Mouse (Mus musculus): ENCODE measurements around the gene Capn2.

Gene Capn2

DNA sequence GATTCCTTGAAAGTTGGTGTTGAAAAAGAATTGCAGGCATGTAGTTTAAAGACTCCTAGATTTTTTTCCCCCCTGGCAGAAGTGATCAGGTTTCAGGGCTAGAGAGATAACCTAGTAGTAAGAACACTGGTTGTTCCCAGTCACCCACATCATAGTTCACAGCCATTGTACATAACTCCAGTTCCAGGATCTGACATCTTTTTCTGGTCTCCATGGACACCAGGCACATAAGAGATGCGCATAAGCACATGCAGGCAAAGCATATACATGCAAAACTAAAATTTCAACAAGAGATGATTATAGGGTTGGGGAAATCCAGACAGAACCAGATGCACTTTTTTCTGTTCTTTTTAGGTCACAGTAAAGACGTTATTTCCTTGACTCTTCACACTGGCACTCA lies 62.3 kb downstream of the Capn2 start:
- no peaks in the 10 kb centered on the region for H3K27me3 ChIP-seq (ENCODE audit: insufficient read depth, low read length)
- H3K9me3 ChIP-seq (ENCODE audit: low read length), result no peaks in the 10 kb centered on the region
- no peaks in the 10 kb centered on the region for H3K4me1 ChIP-seq (replicated peaks; ENCODE audit: low read depth, low read length)
- no peak overlapping the region for H3K4me3 ChIP-seq (replicated peaks; ENCODE audit: low read length)
- peaks cover 67% of the 10 kb centered on the region for H3K36me3 ChIP-seq (ENCODE audit: insufficient read depth, low read length)
- TF ChIP-seq POU5F1 (IDR thresholded peaks at IDR 0.05; ENCODE audit: borderline replicate concordance, low read length) (no peak), CTCF (conservative IDR thresholded peaks at IDR 0.05; ENCODE audit: low read length) (no peak), NANOG (IDR thresholded peaks at IDR 0.05; ENCODE audit: borderline replicate concordance, low read length) (no peak)

DNA sequence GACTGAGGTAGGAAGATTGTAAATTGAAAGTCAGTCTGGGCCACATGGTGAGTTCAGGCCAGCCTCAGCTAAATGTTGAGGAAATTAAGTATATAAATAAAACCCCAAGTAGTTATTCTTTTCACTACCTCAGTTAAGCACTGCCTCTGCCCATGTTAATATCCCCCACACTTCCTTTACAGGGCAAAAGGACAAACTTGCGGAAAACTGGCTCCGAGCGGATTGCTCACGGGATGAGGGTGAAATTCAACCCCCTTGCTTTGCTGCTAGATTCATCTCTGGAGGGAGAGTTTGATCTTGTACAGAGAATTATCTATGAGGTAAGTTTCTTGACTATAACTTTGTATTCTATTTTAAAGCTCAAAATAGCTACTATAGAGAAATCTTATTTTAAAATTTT lies 64.9 kb downstream of the Capn2 start:
- Histone ChIP-seq H3K4me3 (replicated peaks; ENCODE audit: low read length) (no peak overlapping the region), H3K27me3 (ENCODE audit: insufficient read depth, low read length) (no peaks in the 10 kb centered on the region), H3K9me3 (ENCODE audit: low read length) (no peaks in the 10 kb centered on the region), H3K36me3 (ENCODE audit: insufficient read depth, low read length) (peaks cover 71% of the 10 kb centered on the region), H3K4me1 (replicated peaks; ENCODE audit: low read depth, low read length) (no peaks in the 10 kb centered on the region)
- TF ChIP-seq NANOG (IDR thresholded peaks at IDR 0.05; ENCODE audit: borderline replicate concordance, low read length) (no peak), POU5F1 (IDR thresholded peaks at IDR 0.05; ENCODE audit: borderline replicate concordance, low read length) (no peak), CTCF (conservative IDR thresholded peaks at IDR 0.05; ENCODE audit: low read length) (no peak)

DNA sequence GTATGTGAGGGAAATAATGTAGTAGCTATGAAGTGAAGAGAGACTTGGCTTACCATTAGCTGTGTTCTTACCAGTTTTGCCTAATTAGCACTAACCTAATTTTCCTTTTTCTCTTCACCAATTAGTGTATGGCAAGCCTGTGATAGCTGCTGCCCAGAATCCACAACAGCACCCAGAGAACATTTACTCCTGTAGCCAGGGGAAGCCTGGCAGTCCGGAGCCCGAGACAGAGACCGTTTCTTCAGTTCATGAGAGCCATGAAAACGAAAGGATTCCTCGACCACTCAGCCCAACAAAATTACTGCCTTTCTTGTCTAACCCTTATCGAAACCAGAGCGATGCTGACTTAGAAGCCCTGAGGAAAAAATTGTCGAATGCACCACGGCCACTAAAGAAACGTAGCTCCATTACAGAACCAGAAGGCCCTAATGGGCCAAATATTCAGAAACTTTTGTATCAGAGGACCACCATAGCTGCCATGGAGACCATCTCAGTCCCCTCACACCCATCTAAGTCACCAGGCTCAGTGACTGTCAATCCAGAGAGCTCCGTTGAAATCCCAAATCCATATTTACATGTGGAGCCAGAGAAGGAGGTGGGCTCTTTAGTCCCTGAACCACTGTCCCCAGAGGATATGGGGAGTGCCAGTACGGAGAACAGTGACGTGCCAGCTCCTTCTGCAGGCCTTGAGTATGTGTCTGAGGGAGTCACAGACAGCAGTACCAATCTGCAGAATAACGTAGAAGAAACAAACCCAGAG lies 69.0 kb downstream of the Capn2 start:
- Histone ChIP-seq H3K27me3 (ENCODE audit: insufficient read depth, low read length) (no peaks in the 10 kb centered on the region), H3K9me3 (ENCODE audit: low read length) (no peaks in the 10 kb centered on the region), H3K4me3 (replicated peaks; ENCODE audit: low read length) (no peak overlapping the region), H3K36me3 (ENCODE audit: insufficient read depth, low read length) (peaks cover 78% of the 10 kb centered on the region), H3K4me1 (replicated peaks; ENCODE audit: low read depth, low read length) (no peaks in the 10 kb centered on the region)
- no peak for TF ChIP-seq POU5F1 (IDR thresholded peaks at IDR 0.05; ENCODE audit: borderline replicate concordance, low read length)
- TF ChIP-seq NANOG (IDR thresholded peaks at IDR 0.05; ENCODE audit: borderline replicate concordance, low read length), result no peak
- TF ChIP-seq CTCF (conservative IDR thresholded peaks at IDR 0.05; ENCODE audit: low read length), result no peak

DNA sequence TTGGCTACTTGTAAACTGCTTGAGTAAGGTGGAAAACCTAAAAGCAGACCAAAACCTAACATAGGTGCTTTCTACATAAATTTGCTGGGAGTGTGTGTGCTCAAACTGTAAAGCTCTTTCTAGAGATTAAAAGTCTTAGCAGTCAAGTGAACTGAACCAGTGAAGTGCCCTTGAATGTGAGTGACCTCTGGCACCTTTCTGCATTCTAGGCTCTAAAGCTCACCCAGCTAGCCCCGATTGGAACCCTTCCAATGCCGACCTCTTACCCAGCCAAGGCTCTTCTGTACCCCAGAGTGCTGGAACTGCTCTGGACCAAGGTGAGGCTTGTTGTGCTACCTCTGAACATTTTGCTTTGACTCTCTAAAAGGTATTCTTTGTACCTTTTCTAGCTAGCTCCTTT lies 73.3 kb downstream of the Capn2 start:
- Histone ChIP-seq H3K4me3 (replicated peaks; ENCODE audit: low read length) (no peak overlapping the region), H3K9me3 (ENCODE audit: low read length) (no peaks in the 10 kb centered on the region), H3K36me3 (ENCODE audit: insufficient read depth, low read length) (peaks cover 86% of the 10 kb centered on the region), H3K4me1 (replicated peaks; ENCODE audit: low read depth, low read length) (no peaks in the 10 kb centered on the region), H3K27me3 (ENCODE audit: insufficient read depth, low read length) (no peaks in the 10 kb centered on the region)
- TF ChIP-seq NANOG (IDR thresholded peaks at IDR 0.05; ENCODE audit: borderline replicate concordance, low read length), result no peak
- no peak for TF ChIP-seq CTCF (conservative IDR thresholded peaks at IDR 0.05; ENCODE audit: low read length)
- no peak for TF ChIP-seq POU5F1 (IDR thresholded peaks at IDR 0.05; ENCODE audit: borderline replicate concordance, low read length)

DNA sequence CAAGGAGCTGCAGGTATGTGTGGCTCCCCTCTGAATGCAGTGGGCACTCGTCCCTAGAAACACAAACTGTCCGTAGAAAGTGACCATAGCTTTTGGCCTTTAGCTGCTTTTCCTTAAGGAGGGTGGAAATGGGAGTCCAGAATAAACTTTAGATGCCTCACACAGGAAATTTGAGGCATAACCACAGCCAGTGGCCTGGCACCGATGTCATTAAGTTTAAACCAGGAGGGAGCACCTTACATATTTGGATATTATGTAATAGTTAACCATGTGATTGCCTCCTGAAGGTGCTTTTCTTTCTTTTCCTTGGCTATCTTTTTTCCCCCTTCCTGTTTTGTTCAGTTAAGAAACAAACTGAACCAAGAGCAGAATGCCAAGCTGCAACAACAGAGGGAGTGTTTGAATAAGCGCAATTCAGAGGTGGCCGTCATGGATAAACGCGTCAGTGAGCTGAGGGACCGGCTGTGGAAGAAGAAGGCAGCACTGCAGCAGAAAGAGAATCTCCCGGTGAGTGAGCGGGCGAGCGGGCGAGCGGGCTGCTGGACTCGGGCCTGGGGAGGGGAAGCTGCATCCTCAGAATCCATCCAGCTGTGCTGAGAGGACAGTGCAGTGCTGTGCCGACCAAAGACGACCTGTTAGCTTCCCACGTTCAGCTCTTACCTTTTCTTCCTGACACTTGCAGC lies 75.5 kb downstream of the Capn2 start:
- no peak overlapping the region for H3K4me3 ChIP-seq (replicated peaks; ENCODE audit: low read length)
- peaks cover 82% of the 10 kb centered on the region for H3K36me3 ChIP-seq (ENCODE audit: insufficient read depth, low read length)
- TF ChIP-seq POU5F1 (IDR thresholded peaks at IDR 0.05; ENCODE audit: borderline replicate concordance, low read length) (no peak), CTCF (conservative IDR thresholded peaks at IDR 0.05; ENCODE audit: low read length) (no peak), NANOG (IDR thresholded peaks at IDR 0.05; ENCODE audit: borderline replicate concordance, low read length) (no peak)
- H3K4me1 ChIP-seq (replicated peaks; ENCODE audit: low read depth, low read length), result no peaks in the 10 kb centered on the region
- no peaks in the 10 kb centered on the region for H3K27me3 ChIP-seq (ENCODE audit: insufficient read depth, low read length)
- H3K9me3 ChIP-seq (ENCODE audit: low read length), result no peaks in the 10 kb centered on the region

DNA sequence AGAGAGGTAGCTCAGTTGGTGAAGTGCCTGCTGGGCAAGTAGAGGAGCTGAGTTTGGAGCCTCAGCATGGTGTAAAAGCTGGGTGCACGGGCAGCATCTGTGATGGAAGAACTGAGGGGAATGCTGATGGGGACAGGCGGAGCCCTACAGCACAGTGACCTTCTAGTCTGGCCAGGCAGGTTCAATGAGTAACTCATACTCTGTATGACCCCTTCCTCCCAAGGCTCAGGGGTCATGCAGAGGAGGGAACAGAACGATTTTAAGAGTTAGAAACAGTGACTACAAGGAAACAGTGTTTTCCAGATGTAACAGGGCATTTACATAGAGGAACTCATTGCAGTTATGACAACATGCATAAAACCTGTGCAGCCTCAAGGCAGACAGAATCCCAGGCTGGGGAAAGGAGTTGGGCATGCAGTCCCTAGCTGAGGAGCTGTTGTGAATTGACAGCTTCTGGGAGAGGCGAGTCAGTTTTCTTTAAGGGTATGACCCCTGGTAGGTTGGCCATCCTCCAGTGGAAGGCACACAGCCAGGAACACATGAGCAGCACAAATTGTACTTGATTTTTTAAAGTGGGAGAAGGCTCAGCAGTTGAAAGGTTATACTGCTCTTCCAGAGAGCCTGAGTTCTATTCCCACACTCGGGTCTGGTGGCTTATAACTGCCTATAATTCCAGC lies 77.7 kb downstream of the Capn2 start:
- TF ChIP-seq CTCF (conservative IDR thresholded peaks at IDR 0.05; ENCODE audit: low read length) (no peak), POU5F1 (IDR thresholded peaks at IDR 0.05; ENCODE audit: borderline replicate concordance, low read length) (no peak), NANOG (IDR thresholded peaks at IDR 0.05; ENCODE audit: borderline replicate concordance, low read length) (no peak)
- no peaks in the 10 kb centered on the region for H3K27me3 ChIP-seq (ENCODE audit: insufficient read depth, low read length)
- H3K4me3 ChIP-seq (replicated peaks; ENCODE audit: low read length), result no peak overlapping the region
- H3K4me1 ChIP-seq (replicated peaks; ENCODE audit: low read depth, low read length), result no peaks in the 10 kb centered on the region
- H3K9me3 ChIP-seq (ENCODE audit: low read length), result no peaks in the 10 kb centered on the region
- H3K36me3 ChIP-seq (ENCODE audit: insufficient read depth, low read length), result peaks cover 68% of the 10 kb centered on the region

DNA sequence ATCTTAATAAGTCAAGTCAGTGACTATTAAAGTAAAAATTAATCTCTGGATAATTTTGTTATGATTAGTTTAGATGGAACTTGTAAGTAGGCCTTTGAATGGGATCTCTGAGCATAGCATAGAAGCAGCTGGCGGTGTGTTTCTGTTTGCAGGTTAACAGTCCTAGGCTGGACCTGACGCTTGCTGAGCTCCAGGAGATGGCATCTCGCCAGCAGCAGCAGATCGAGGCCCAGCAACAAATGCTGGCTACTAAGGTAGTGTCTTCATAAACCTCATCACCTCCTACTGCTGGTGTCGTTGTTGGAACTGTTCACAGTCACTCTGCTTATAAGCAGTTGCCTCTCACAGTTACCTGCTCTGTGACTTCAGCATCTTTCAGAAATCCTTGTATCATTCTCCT lies 80.7 kb downstream of the Capn2 start:
- Histone ChIP-seq H3K9me3 (ENCODE audit: low read length) (no peaks in the 10 kb centered on the region), H3K36me3 (ENCODE audit: insufficient read depth, low read length) (peaks cover 62% of the 10 kb centered on the region), H3K27me3 (ENCODE audit: insufficient read depth, low read length) (no peaks in the 10 kb centered on the region), H3K4me1 (replicated peaks; ENCODE audit: low read depth, low read length) (no peaks in the 10 kb centered on the region), H3K4me3 (replicated peaks; ENCODE audit: low read length) (no peak overlapping the region)
- no peak for TF ChIP-seq CTCF (conservative IDR thresholded peaks at IDR 0.05; ENCODE audit: low read length)
- no peak for TF ChIP-seq POU5F1 (IDR thresholded peaks at IDR 0.05; ENCODE audit: borderline replicate concordance, low read length)
- TF ChIP-seq NANOG (IDR thresholded peaks at IDR 0.05; ENCODE audit: borderline replicate concordance, low read length), result no peak

DNA sequence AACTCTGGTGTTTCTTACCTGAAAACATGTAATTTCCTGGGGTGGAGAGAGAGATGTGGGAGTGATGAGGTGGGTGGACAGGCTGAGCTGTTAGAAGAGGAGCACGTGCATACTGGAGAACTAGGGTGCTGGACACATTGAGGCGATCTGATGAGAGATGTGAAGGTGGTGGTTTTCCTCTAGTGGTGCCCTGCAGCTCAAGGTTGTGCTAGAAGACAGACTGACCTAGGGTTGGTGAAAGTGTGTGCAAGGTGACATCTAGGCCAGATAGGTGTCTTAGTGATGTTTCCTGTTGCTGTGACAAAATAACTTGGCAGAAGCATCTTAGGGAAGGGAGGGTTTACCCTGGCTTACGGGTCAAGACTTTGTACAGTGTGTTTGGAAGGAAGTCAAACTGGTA lies 85.3 kb downstream of the Capn2 start:
- H3K27me3 ChIP-seq (ENCODE audit: insufficient read depth, low read length), result no peaks in the 10 kb centered on the region
- no peak overlapping the region for H3K4me3 ChIP-seq (replicated peaks; ENCODE audit: low read length)
- H3K4me1 ChIP-seq (replicated peaks; ENCODE audit: low read depth, low read length), result no peaks in the 10 kb centered on the region
- no peak for TF ChIP-seq POU5F1 (IDR thresholded peaks at IDR 0.05; ENCODE audit: borderline replicate concordance, low read length)
- no peak for TF ChIP-seq NANOG (IDR thresholded peaks at IDR 0.05; ENCODE audit: borderline replicate concordance, low read length)
- TF ChIP-seq CTCF (conservative IDR thresholded peaks at IDR 0.05; ENCODE audit: low read length), result no peak
- H3K9me3 ChIP-seq (ENCODE audit: low read length), result no peaks in the 10 kb centered on the region
- peaks cover 47% of the 10 kb centered on the region for H3K36me3 ChIP-seq (ENCODE audit: insufficient read depth, low read length)

Measured in E14TG2a.4 (cell line).